ENCODE assay signal across 8 mouse cellular contexts in genomic region chr10:127326828-127327227, GRCm38 (mm10). TPM values are rescaled to one million over a fixed set of nuclear protein-coding genes. Genes with fewer than 3 reads are reported as not detected.
A peak's percentile ranks its signal among the peaks of the same experiment; 100 is the strongest.
DNase-seq lines count a peak whose midpoint lies in the region; ATAC-seq and TF ChIP-seq lines count a peak whose summit lies in the region.
"Had no signal": no experiment of that assay in that cellular context is flagged by ENCODE, and none has a peak within 500 bp of the region (broad histone marks: within the 10 kb centered on the region; RNA-seq: fewer than 3 reads in every experiment).

No protein-coding gene starts in this region.

- peak overlapping the region; percentile 50 for H3K4me2 ChIP-seq in forebrain, embryonic 14.5 days (ENCODE audit: low read length)
- peak overlapping the region; percentile 63 for H3K4me2 ChIP-seq in hindbrain, postnatal 0 days (ENCODE audit: low read depth, low read length)
- peak overlapping the region; percentile 56 for H3K4me2 ChIP-seq in midbrain, embryonic 13.5 days (replicated peaks)

- peaks cover 7% of the 10 kb centered on the region for H3K27me3 ChIP-seq in testis, adult 2 months (ENCODE audit: control insufficient read depth, insufficient read depth, low read length)
- H3K27me3 ChIP-seq in forebrain, embryonic 14.5 days (replicated peaks; ENCODE audit: control insufficient read depth, insufficient read depth, low read length): peaks cover 56% of the 10 kb centered on the region
- H3K27me3 ChIP-seq in hindbrain, postnatal 0 days (ENCODE audit: insufficient read depth, low read length): peaks cover 46% of the 10 kb centered on the region
- peaks cover 90% of the 10 kb centered on the region for H3K27me3 ChIP-seq in midbrain, embryonic 13.5 days

- H3K9ac ChIP-seq in forebrain, embryonic 14.5 days (ENCODE audit: low read length): 0 out of 2 replicates have a peak overlapping the region, but pooled peaks have one; percentile 41
- H3K9ac ChIP-seq in hindbrain, postnatal 0 days (replicated peaks; ENCODE audit: low read length): peak overlapping the region; percentile 1; the same call in 1 of the 2 replicates
- H3K9ac ChIP-seq in midbrain, embryonic 13.5 days (replicated peaks): 0 out of 2 replicates have a peak overlapping the region, but pooled peaks have one; percentile 44

- 6% methylated on average over 29 of the region's 29 CpGs for WGBS in forebrain, embryonic 14.5 days
- 4% methylated on average over 29 of the region's 29 CpGs for WGBS in hindbrain, postnatal 0 days
- WGBS in midbrain, embryonic 13.5 days: 3% methylated on average over 29 of the region's 29 CpGs

- no peak overlapping the region for H3K27ac ChIP-seq in testis, adult 2 months (ENCODE audit: control insufficient read depth, insufficient read depth, low read depth, low read length)
- no peak overlapping the region for H3K27ac ChIP-seq in forebrain, embryonic 14.5 days (ENCODE audit: low read depth, low read length)
- no peak overlapping the region for H3K27ac ChIP-seq in hindbrain, postnatal 0 days
- H3K27ac ChIP-seq in midbrain, embryonic 13.5 days: no peak overlapping the region

- no peaks in the 10 kb centered on the region for H3K36me3 ChIP-seq in testis, adult 2 months (ENCODE audit: control insufficient read depth, insufficient read depth, low read length)
- no peaks in the 10 kb centered on the region for H3K36me3 ChIP-seq in forebrain, embryonic 14.5 days (ENCODE audit: control insufficient read depth, insufficient read depth, low read length)
- no peaks in the 10 kb centered on the region for H3K36me3 ChIP-seq in hindbrain, postnatal 0 days (ENCODE audit: insufficient read depth, low read length)
- no peaks in the 10 kb centered on the region for H3K36me3 ChIP-seq in midbrain, embryonic 13.5 days

- peaks cover 30% of the 10 kb centered on the region for H3K4me1 ChIP-seq in testis, adult 2 months (ENCODE audit: control insufficient read depth, insufficient read depth, low read length)
- peaks cover 7% of the 10 kb centered on the region; the same call in 1 of the 2 replicates for H3K4me1 ChIP-seq in forebrain, embryonic 14.5 days (ENCODE audit: control insufficient read depth, insufficient read depth, low read length)
- no peaks in the 10 kb centered on the region for H3K4me1 ChIP-seq in hindbrain, postnatal 0 days (ENCODE audit: insufficient read depth, low read length)
- H3K4me1 ChIP-seq in midbrain, embryonic 13.5 days (replicated peaks): peaks cover 13% of the 10 kb centered on the region

- DNase-seq in testis, postnatal 14 days (ENCODE audit: low spot score): no peak
- DNase-seq in forebrain, embryonic 14.5 days (ENCODE audit: low spot score): no peak
- no peak for DNase-seq in hindbrain, postnatal 0 days (ENCODE audit: low spot score)
- DNase-seq in layer of hippocampus, adult 9-10 months (ENCODE audit: low spot score): no peak
- DNase-seq in natural killer cell, adult 2 months (ENCODE audit: low spot score in 2 of 2): no peak

- peak overlapping the region; percentile 55 for H3K4me3 ChIP-seq in testis, adult 2 months (ENCODE audit: control insufficient read depth, low read depth, low read length)
- peak overlapping the region; percentile 22 for H3K4me3 ChIP-seq in forebrain, embryonic 14.5 days (ENCODE audit: low read depth, low read length)
- peak overlapping the region; percentile 35 for H3K4me3 ChIP-seq in hindbrain, postnatal 0 days (ENCODE audit: low read length)
- peak overlapping the region; percentile 34 for H3K4me3 ChIP-seq in midbrain, embryonic 13.5 days (replicated peaks)

- TF ChIP-seq CTCF in testis, adult 2 months (IDR thresholded peaks at IDR 0.05; ENCODE audit: control insufficient read depth, insufficient read depth, insufficient replicate concordance, low read depth, low read length): no peak
- no peak for TF ChIP-seq CTCF in hindbrain, postnatal 0 days (IDR thresholded peaks at IDR 0.05; ENCODE audit: low read depth)

- H3K9me3 ChIP-seq in forebrain, embryonic 14.5 days (replicated peaks; ENCODE audit: control insufficient read depth, low read length): no peaks in the 10 kb centered on the region
- no peaks in the 10 kb centered on the region for H3K9me3 ChIP-seq in hindbrain, postnatal 0 days (ENCODE audit: low read length)
- H3K9me3 ChIP-seq in midbrain, embryonic 13.5 days: no peaks in the 10 kb centered on the region

- TF ChIP-seq POLR2A in testis, adult 2 months (IDR thresholded peaks at IDR 0.05; ENCODE audit: control insufficient read depth, low read depth, low read length): no peak

- ATAC-seq in forebrain, embryonic 14.5 days: no peak
- ATAC-seq in hindbrain, postnatal 0 days: peak; percentile 3; the same call in 1 of the 2 replicates
- ATAC-seq in midbrain, embryonic 13.5 days: no peak

RNA-seq across cellular contexts. Expression of gene Arhgap9, which starts 5.1 kb away (rescaled TPM):
- polyA plus RNA-seq in testis, adult 2 months (2012; rRNA removed): 0.32 and 0.34 TPM in 2 replicates
- polyA plus RNA-seq in forebrain, embryonic 14.5 days (2014; fragmentation: Nextera tagmentation; extraction: Ambion mirVana): 0.70 and 1.2 TPM in 2 replicates
- 1.0 and 1.5 TPM in 2 replicates for total RNA-seq in hindbrain, postnatal 0 days (2014; rRNA removed)
- polyA plus RNA-seq in hindbrain, postnatal 0 days (2015; fragmentation: Nextera tagmentation; extraction: Ambion mirVana): 1.2 and 1.3 TPM in 2 replicates
- polyA plus RNA-seq in midbrain, embryonic 13.5 days (2015; fragmentation: Nextera tagmentation; extraction: Ambion mirVana): 0.77 and 1.4 TPM in 2 replicates

RNA-seq across cellular contexts. Expression of gene Gli1, which starts 14.9 kb away (rescaled TPM):
- 2.7 and 2.9 TPM in 2 replicates for polyA plus RNA-seq in testis, adult 2 months (2012; rRNA removed)
- polyA plus RNA-seq in forebrain, embryonic 14.5 days (2014; fragmentation: Nextera tagmentation; extraction: Ambion mirVana): 0.55 and 1.0 TPM in 2 replicates
- total RNA-seq in hindbrain, postnatal 0 days (2014; rRNA removed): 10.9 and 13.0 TPM in 2 replicates
- polyA plus RNA-seq in hindbrain, postnatal 0 days (2015; fragmentation: Nextera tagmentation; extraction: Ambion mirVana): 2.7 TPM in 2 replicates
- polyA plus RNA-seq in midbrain, embryonic 13.5 days (2015; fragmentation: Nextera tagmentation; extraction: Ambion mirVana): 1.3 and 1.5 TPM in 2 replicates

RNA-seq across cellular contexts. Expression of gene Mars, which starts 15.2 kb away (rescaled TPM):
- polyA plus RNA-seq in testis, adult 2 months (2012; rRNA removed): 32.4 and 36.7 TPM in 2 replicates
- polyA plus RNA-seq in forebrain, embryonic 14.5 days (2014; fragmentation: Nextera tagmentation; extraction: Ambion mirVana): 124 and 135 TPM in 2 replicates
- total RNA-seq in hindbrain, postnatal 0 days (2014; rRNA removed): 74.4 and 90.4 TPM in 2 replicates
- 104 TPM in 2 replicates for polyA plus RNA-seq in hindbrain, postnatal 0 days (2015; fragmentation: Nextera tagmentation; extraction: Ambion mirVana)
- 122 and 127 TPM in 2 replicates for polyA plus RNA-seq in midbrain, embryonic 13.5 days (2015; fragmentation: Nextera tagmentation; extraction: Ambion mirVana)

RNA-seq across cellular contexts. Expression of gene Inhbe, which starts 27.4 kb away (rescaled TPM):
- not detected in 2 replicates for polyA plus RNA-seq in testis, adult 2 months (2012; rRNA removed)
- not detected in 2 replicates for polyA plus RNA-seq in forebrain, embryonic 14.5 days (2014; fragmentation: Nextera tagmentation; extraction: Ambion mirVana)
- not detected in 2 replicates for total RNA-seq in hindbrain, postnatal 0 days (2014; rRNA removed)
- not detected in 2 replicates for polyA plus RNA-seq in hindbrain, postnatal 0 days (2015; fragmentation: Nextera tagmentation; extraction: Ambion mirVana)
- polyA plus RNA-seq in midbrain, embryonic 13.5 days (2015; fragmentation: Nextera tagmentation; extraction: Ambion mirVana): 0.04 TPM in 1 of 2 replicates, not detected in the other
- total RNA-seq: adrenal gland, adult 18-20 months had no signal

RNA-seq across cellular contexts. Expression of gene Mbd6, which starts 38.0 kb away (rescaled TPM):
- 61.3 and 74.1 TPM in 2 replicates for polyA plus RNA-seq in testis, adult 2 months (2012; rRNA removed)
- 8.4 and 11.2 TPM in 2 replicates for polyA plus RNA-seq in forebrain, embryonic 14.5 days (2014; fragmentation: Nextera tagmentation; extraction: Ambion mirVana)
- total RNA-seq in hindbrain, postnatal 0 days (2014; rRNA removed): 8.1 and 11.2 TPM in 2 replicates
- 8.3 and 11.5 TPM in 2 replicates for polyA plus RNA-seq in hindbrain, postnatal 0 days (2015; fragmentation: Nextera tagmentation; extraction: Ambion mirVana)
- 16.0 and 16.5 TPM in 2 replicates for polyA plus RNA-seq in midbrain, embryonic 13.5 days (2015; fragmentation: Nextera tagmentation; extraction: Ambion mirVana)
